Mouse (Mus musculus): ENCODE measurements around the gene Atp6v0b. TPM values are rescaled to one million over a fixed set of nuclear protein-coding genes. Genes with fewer than 3 reads are reported as not detected.

The Atp6v0b gene
- total and polyA plus RNA-seq, 3 experiments, result 109 to 279 (median 124) TPM

DNA sequence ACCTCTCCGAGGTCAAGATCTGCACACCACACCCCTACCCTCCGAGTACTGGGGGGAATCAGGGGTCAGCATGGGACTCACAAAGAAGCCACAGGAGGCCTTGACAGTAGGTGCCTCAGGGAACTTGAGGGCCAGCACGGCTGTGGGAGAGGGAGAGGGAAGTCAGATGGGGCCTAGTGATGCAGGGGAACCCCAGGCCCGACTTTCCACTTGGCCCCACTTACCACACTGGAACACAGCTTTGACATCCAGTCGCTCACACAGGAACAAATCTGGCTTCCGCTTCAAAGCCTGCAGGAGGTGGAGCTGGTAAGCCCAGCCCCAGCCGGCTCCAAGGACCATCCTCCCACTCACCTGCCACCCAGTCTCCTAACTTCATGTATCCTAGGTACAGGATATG, 8.2 kb upstream of the Atp6v0b start:
- Histone ChIP-seq H3K9ac (ENCODE audit: low read depth, low read length) (no peak overlapping the region), H3K4me1 (ENCODE audit: control insufficient read depth, insufficient read depth, low read length) (peaks cover 2% of the 10 kb centered on the region; the same call in 1 of the 2 replicates), H3K27ac (no peak overlapping the region), H3K79me2 (replicated peaks; ENCODE audit: control insufficient read depth, insufficient read depth, low read length) (no peaks in the 10 kb centered on the region), H3K36me3 (ENCODE audit: control insufficient read depth, insufficient read depth, low read length) (no peaks in the 10 kb centered on the region), H3K4me3 (no peak overlapping the region), H3K27me3 (ENCODE audit: control insufficient read depth, insufficient read depth, low read length) (no peaks in the 10 kb centered on the region)
- no peak for DNase-seq
- TF ChIP-seq CTCF (IDR thresholded peaks at IDR 0.05) (no peak), EP300 (IDR thresholded peaks at IDR 0.05; ENCODE audit: insufficient read depth, low read depth, low read length) (no peak), POLR2A (IDR thresholded peaks at IDR 0.05; ENCODE audit: insufficient read depth, low read depth, low read length) (no peak)
- intact Hi-C loops (cut with DNase I), result no loop called here
- WGBS, result 75% methylated on average over 7 of the region's 7 CpGs

- Histone ChIP-seq H3K27me3 (ENCODE audit: control insufficient read depth, insufficient read depth, low read length) (no peaks in the 10 kb centered on the region), H3K79me2 (replicated peaks; ENCODE audit: control insufficient read depth, insufficient read depth, low read length) (no peaks in the 10 kb centered on the region), H3K4me3 (no peak overlapping the region), H3K27ac (no peak overlapping the region), H3K9ac (ENCODE audit: low read depth, low read length) (no peak overlapping the region), H3K4me1 (ENCODE audit: control insufficient read depth, insufficient read depth, low read length) (peaks cover 2% of the 10 kb centered on the region; the same call in 1 of the 2 replicates), H3K36me3 (ENCODE audit: control insufficient read depth, insufficient read depth, low read length) (no peaks in the 10 kb centered on the region)
- 83% methylated on average over 8 of the region's 8 CpGs for WGBS
- no peak for TF ChIP-seq EP300 (IDR thresholded peaks at IDR 0.05; ENCODE audit: insufficient read depth, low read depth, low read length)
- no peak for TF ChIP-seq CTCF (IDR thresholded peaks at IDR 0.05)
- TF ChIP-seq POLR2A (IDR thresholded peaks at IDR 0.05; ENCODE audit: insufficient read depth, low read depth, low read length), result no peak
- no peak for DNase-seq
- intact Hi-C loops (cut with DNase I), result no loop called here
Measured at GRCm38 (mm10) chr4:117894601-117895000, 7.5 kb upstream of the Atp6v0b start.

DNA sequence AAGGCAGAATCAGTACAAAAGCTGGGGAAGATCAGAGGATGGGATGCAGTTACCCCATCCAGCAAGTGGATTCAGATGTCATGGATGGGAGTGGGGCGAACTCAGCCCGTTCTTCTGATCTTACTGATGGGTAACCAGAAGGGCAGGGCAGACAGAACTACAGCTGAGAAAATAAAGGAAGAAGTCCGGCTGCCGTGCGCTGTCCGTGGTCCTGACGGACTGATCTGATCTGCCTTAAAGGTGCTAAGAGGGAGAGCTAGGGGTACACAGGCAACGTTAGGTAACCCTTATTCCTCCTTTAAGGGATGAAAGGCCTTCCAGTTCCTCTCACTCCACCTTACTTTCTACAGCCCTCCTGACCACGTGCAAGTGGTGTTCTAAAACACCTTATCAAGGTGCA, 6.2 kb upstream of the Atp6v0b start:
- no peak for TF ChIP-seq EP300 (IDR thresholded peaks at IDR 0.05; ENCODE audit: insufficient read depth, low read depth, low read length)
- no peak for TF ChIP-seq CTCF (IDR thresholded peaks at IDR 0.05)
- no peak for TF ChIP-seq POLR2A (IDR thresholded peaks at IDR 0.05; ENCODE audit: insufficient read depth, low read depth, low read length)
- H3K4me3 ChIP-seq, result no peak overlapping the region
- no peak overlapping the region for H3K9ac ChIP-seq (ENCODE audit: low read depth, low read length)
- H3K27ac ChIP-seq, result no peak overlapping the region
- intact Hi-C loops (cut with DNase I), result no loop called here
- peak; percentile 39 to 70 for DNase-seq
- WGBS, result 18% methylated on average over 9 of the region's 9 CpGs
- H3K79me2 ChIP-seq (replicated peaks; ENCODE audit: control insufficient read depth, insufficient read depth, low read length), result no peaks in the 10 kb centered on the region
- H3K27me3 ChIP-seq (ENCODE audit: control insufficient read depth, insufficient read depth, low read length), result no peaks in the 10 kb centered on the region
- peaks cover 2% of the 10 kb centered on the region; the same call in 1 of the 2 replicates for H3K4me1 ChIP-seq (ENCODE audit: control insufficient read depth, insufficient read depth, low read length)
- H3K36me3 ChIP-seq (ENCODE audit: control insufficient read depth, insufficient read depth, low read length), result no peaks in the 10 kb centered on the region

DNA sequence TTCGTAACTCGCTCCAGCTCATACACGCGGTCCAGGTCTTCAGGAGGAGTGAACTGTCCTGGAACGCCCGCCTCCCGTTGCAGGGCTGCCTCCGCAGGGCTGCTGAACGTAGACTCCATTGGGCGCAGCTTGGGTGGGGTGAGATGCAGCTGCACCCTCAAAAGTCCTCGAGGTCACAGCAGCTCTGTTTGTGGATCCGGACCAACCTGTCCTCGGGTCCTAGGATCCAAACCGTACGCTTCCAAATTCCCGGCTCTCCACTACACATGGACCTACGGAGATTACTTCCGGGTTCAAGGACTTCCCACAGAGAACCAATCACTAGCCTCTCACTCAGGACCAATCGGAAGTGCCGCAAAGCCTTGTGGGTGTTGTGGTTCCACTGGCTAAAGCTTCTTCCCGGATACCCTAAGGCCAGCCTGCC, 4.6 kb upstream of the Atp6v0b start, which contains the start of gene Dph2:
Dph2 (minus strand) TSS at position 295 of the 424 bp plus-strand sequence.
- intact Hi-C loops (cut with DNase I), result loop anchor here (1.0 kb wide), 1 partner anchor 24 kb away; no protein-coding TSS in a partner anchor
- under 1% methylated on average over 21 of the region's 21 CpGs for WGBS
- H3K4me1 ChIP-seq (ENCODE audit: control insufficient read depth, insufficient read depth, low read length), result peaks cover 4% of the 10 kb centered on the region
- H3K27ac ChIP-seq, result no peak within 1 kb of the TSS; the same call in 1 of the 2 replicates
- peak; percentile 85 to 88 for DNase-seq
- peak; percentile 56; the same call in 1 of the 2 replicates for TF ChIP-seq POLR2A (IDR thresholded peaks at IDR 0.05; ENCODE audit: insufficient read depth, low read depth, low read length)
- 0 out of 2 replicates have a peak, but pooled peaks have one; percentile 57 for TF ChIP-seq EP300 (IDR thresholded peaks at IDR 0.05; ENCODE audit: insufficient read depth, low read depth, low read length)
- no peak for TF ChIP-seq CTCF (IDR thresholded peaks at IDR 0.05)
- H3K36me3 ChIP-seq (ENCODE audit: control insufficient read depth, insufficient read depth, low read length), result no peaks in the 10 kb centered on the region
- no peaks in the 10 kb centered on the region for H3K79me2 ChIP-seq (replicated peaks; ENCODE audit: control insufficient read depth, insufficient read depth, low read length)
- H3K27me3 ChIP-seq (ENCODE audit: control insufficient read depth, insufficient read depth, low read length), result no peaks in the 10 kb centered on the region
- peak within 1 kb of the TSS; percentile 76 for H3K4me3 ChIP-seq
- peak within 1 kb of the TSS; percentile 69 for H3K9ac ChIP-seq (ENCODE audit: low read depth, low read length)

- TF ChIP-seq POLR2A (IDR thresholded peaks at IDR 0.05; ENCODE audit: insufficient read depth, low read depth, low read length) (no peak), EP300 (IDR thresholded peaks at IDR 0.05; ENCODE audit: insufficient read depth, low read depth, low read length) (no peak), CTCF (IDR thresholded peaks at IDR 0.05) (no peak)
- no peak for DNase-seq
- H3K27ac ChIP-seq, result no peak overlapping the region
- intact Hi-C loops (cut with DNase I), result loop anchor here (1.0 kb wide), 1 partner anchor 25 kb away; no protein-coding TSS in a partner anchor
- H3K27me3 ChIP-seq (ENCODE audit: control insufficient read depth, insufficient read depth, low read length), result no peaks in the 10 kb centered on the region
- peaks cover 6% of the 10 kb centered on the region for H3K4me1 ChIP-seq (ENCODE audit: control insufficient read depth, insufficient read depth, low read length)
- no peaks in the 10 kb centered on the region for H3K36me3 ChIP-seq (ENCODE audit: control insufficient read depth, insufficient read depth, low read length)
- no peak overlapping the region for H3K4me3 ChIP-seq
- no peaks in the 10 kb centered on the region for H3K79me2 ChIP-seq (replicated peaks; ENCODE audit: control insufficient read depth, insufficient read depth, low read length)
- 89% methylated on average over 8 of the region's 8 CpGs for WGBS
- no peak overlapping the region for H3K9ac ChIP-seq (ENCODE audit: low read depth, low read length)
Measured at GRCm38 (mm10) chr4:117890750-117891149, 3.6 kb upstream of the Atp6v0b start.

DNA sequence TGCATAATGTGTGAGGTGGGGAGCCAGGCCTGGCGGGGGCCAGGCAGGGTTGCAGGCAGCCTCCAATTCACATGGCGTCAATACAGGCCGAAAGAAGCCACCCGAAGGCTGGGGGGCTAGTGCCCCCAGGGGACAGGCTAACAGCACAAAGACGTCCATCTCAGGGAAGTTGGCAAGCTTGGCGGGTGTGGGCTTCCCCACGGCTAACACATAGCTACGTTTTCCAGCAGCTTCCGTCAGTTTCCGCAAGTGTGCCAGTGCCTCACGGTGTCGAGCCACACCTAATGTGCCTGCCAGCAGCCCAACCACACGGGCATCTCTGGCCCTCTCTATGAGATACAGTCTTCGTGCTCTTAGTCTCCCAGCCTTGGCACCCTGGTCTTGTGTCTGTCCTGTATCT, 2.9 kb upstream of the Atp6v0b start:
- Histone ChIP-seq H3K36me3 (ENCODE audit: control insufficient read depth, insufficient read depth, low read length) (no peaks in the 10 kb centered on the region), H3K4me1 (ENCODE audit: control insufficient read depth, insufficient read depth, low read length) (peaks cover 6% of the 10 kb centered on the region), H3K27ac (no peak overlapping the region), H3K9ac (ENCODE audit: low read depth, low read length) (no peak overlapping the region), H3K4me3 (no peak overlapping the region), H3K27me3 (ENCODE audit: control insufficient read depth, insufficient read depth, low read length) (no peaks in the 10 kb centered on the region), H3K79me2 (replicated peaks; ENCODE audit: control insufficient read depth, insufficient read depth, low read length) (no peaks in the 10 kb centered on the region)
- 86% methylated on average over 14 of the region's 14 CpGs for WGBS
- TF ChIP-seq CTCF (IDR thresholded peaks at IDR 0.05), result no peak
- intact Hi-C loops (cut with DNase I), result no loop called here
- no peak for DNase-seq
